Mouse (Mus musculus) forebrain, embryonic 12.5 days (tissue): ENCODE data around the gene Nat8l. TPM values are rescaled to one million over a fixed set of nuclear protein-coding genes. Genes with fewer than 3 reads are reported as not detected.

Source experiments
- ATAC-seq: fragments of 200-750 bp; cut with Nextera tagmentation; 2 replicates; pipeline ENCODE4 v1.8.0; 2017; ENCODE audit warnings: moderate TSS enrichment; ENCODE audit not compliant: low FRiP score
- H3K27ac ChIP-seq: fragments of 300-500 bp; sonication (generic); 2 replicates; pipeline ENCODE4 v1.5.1; 2016; ENCODE audit warnings: mild to moderate bottlenecking
- H3K27me3 ChIP-seq: fragments of 300-500 bp; sonication (generic); 2 replicates; pipeline ENCODE4 v1.6.1; 2016; ENCODE audit warnings: mild to moderate bottlenecking
- H3K36me3 ChIP-seq: fragments of 300-500 bp; sonication (generic); replicated peaks from 2 replicates; pipeline ENCODE4 v1.6.1; 2016; ENCODE audit warnings: mild to moderate bottlenecking
- H3K4me1 ChIP-seq: fragments of 300-500 bp; sonication (generic); 2 replicates; pipeline ENCODE4 v1.6.1; 2016
- H3K4me2 ChIP-seq: fragments of 300-500 bp; sonication (generic); 2 replicates; pipeline ENCODE4 v1.6.1; 2016; ENCODE audit warnings: mild to moderate bottlenecking, moderate library complexity
- H3K4me3 ChIP-seq: fragments of 300-500 bp; sonication (generic); replicated peaks from 2 replicates; pipeline ENCODE4 v1.5.1; 2016; ENCODE audit warnings: mild to moderate bottlenecking
- H3K9ac ChIP-seq: fragments of 300-500 bp; sonication (generic); 2 replicates; pipeline ENCODE4 v1.6.1; 2016; ENCODE audit warnings: mild to moderate bottlenecking
- H3K9me3 ChIP-seq: fragments of 300-500 bp; sonication (generic); 2 replicates; pipeline ENCODE4 v1.6.1; 2016
- WGBS: fragments of 180-500 bp; shearing (Covaris S2); methylation state at CpG from one replicate; pipeline ENCODE4 v1.1.7; 2016; 5-methylcytosine and 5-hydroxymethylcytosine counted together
- polyA plus RNA-seq: library from polyadenylated mRNA; unstranded; fragments of >200 nt; fragmentation: Nextera tagmentation; extraction: Ambion mirVana; gene quantifications from 2 replicates; pipeline ENCODE4 v1.2.1, GENCODE M21; 2016

Nat8l gene
- polyA plus RNA-seq, 1 experiment from 2014 or later: 3.1 TPM

DNA sequence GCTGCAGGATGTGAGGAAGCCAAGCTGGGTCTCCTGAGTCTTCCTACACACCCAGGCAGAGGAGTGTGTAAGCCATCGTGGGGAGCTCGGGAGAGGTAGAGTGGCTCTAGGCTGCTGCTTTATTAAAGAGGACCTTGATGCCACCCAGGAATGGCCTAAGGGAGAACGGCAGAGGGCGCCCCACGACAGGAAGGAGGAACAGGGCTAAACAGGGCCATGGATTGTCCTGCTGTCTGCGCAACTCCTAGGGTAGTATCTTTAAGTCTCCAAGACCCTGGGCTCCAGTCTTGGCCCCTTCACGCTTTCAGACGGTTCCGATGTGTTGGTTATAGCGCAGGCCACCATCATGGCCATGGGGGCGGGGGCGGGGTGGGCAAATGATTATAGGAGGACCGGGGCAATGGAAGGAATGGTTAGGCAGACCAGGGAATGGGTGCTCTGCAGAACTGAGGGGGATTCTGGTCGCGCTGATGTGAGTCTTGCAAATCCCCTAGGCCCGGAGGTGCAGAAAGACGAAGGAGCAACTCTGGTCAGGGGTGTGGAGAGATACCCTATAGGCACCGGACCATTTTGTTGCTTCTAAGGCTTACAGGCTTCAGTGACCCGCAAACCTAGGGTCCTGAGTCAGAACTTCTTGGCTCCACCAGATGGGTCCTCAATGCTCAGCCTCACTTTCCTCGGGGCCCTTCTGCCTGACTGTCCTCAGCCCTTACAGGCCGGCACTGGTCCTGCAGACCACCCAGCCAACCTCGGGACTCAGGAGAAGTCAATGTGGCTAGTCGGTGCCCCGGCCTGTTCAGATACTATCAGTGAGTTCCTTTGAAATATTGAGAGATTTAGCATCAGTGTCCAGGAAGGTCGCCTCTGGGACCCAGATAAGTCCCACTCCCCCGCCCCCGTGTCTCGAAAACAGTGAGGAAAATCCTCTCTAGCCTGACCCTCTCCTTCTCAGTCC lies 836 bp upstream of the Nat8l start:
- H3K27me3 ChIP-seq: peaks cover 28% of the 10 kb centered on the region
- no peak; the same call in 1 of the 2 replicates for ATAC-seq
- WGBS: 28% methylated on average over 28 of the region's 28 CpGs

DNA sequence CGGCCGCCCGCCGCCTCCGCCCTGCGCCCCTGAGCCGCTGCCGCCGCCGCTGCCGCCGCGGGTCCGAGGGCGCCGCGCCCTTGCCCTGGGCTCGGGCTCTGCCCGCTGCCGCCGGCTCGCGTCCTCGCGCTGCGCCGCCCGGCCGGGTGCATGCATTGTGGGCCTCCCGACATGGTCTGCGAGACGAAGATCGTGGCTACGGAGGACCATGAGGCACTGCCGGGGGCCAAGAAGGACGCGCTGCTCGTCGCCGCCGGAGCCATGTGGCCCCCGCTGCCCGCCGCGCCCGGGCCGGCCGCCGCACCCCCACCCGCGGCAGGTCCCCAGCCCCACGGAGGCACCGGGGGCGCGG lies 886 bp downstream of the Nat8l start:
- Histone ChIP-seq H3K9me3 (no peaks in the 10 kb centered on the region), H3K27me3 (peaks cover 28% of the 10 kb centered on the region), H3K4me1 (peaks cover 35% of the 10 kb centered on the region), H3K4me3 (peak overlapping the region; percentile 82), H3K27ac (peak overlapping the region; percentile 97), H3K9ac (peak overlapping the region; percentile 88), H3K4me2 (peak overlapping the region; percentile 88), H3K36me3 (peaks cover 16% of the 10 kb centered on the region)
- under 1% methylated on average over 36 of the region's 55 CpGs for WGBS
- no peak; the same call in 1 of the 2 replicates for ATAC-seq

More for the DNA sequence above, 836 bp upstream of the Nat8l start:
- peak overlapping the region; percentile 82 for H3K4me3 ChIP-seq
- peaks cover 35% of the 10 kb centered on the region for H3K4me1 ChIP-seq
- peak overlapping the region; percentile 88 for H3K9ac ChIP-seq
- H3K36me3 ChIP-seq: 0 out of 2 replicates have a peak, but pooled peaks cover 4% of the 10 kb centered on the region
- peak overlapping the region; percentile 88 for H3K4me2 ChIP-seq
- peak overlapping the region; percentile 97 for H3K27ac ChIP-seq
- H3K9me3 ChIP-seq: no peaks in the 10 kb centered on the region

DNA sequence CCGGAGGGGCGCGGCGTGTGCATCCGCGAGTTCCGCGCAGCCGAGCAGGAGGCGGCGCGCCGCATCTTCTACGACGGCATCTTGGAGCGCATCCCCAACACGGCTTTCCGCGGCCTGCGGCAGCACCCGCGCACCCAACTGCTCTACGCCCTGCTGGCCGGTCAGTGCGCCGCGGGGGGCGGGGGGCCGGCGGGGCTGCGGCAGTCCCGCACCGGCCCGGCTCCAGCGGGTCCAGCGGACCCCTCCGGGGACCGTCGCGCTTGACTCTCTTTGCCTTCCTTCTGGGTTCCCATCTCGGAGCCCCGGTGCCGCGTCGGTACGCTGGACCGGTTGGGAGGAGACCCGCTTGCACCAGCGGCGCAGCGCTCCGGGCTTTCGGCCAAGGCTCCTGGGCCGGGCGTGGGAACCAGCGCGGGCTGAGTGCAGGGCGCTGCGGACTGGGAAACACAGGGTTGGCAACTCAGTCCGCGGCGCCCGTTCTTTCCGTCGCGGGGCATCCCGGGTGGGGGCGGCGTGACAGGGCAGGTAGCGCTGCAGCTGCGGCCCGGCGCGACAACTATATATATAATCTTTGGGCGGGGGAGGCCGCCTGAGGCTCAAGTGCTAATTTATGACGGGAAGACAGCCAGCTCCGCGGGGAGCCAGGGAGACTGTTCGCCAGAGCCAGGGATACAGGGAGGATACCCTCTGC lies 1.4 kb downstream of the Nat8l start:
- peaks cover 28% of the 10 kb centered on the region for H3K27me3 ChIP-seq
- no peaks in the 10 kb centered on the region for H3K9me3 ChIP-seq
- H3K36me3 ChIP-seq: peaks cover 21% of the 10 kb centered on the region
- peak; percentile 21 for ATAC-seq
- H3K4me2 ChIP-seq: peak overlapping the region; percentile 88
- 1% methylated on average over 72 of the region's 80 CpGs for WGBS
- H3K4me3 ChIP-seq: peak overlapping the region; percentile 82
- H3K27ac ChIP-seq: peak overlapping the region; percentile 97
- peaks cover 35% of the 10 kb centered on the region for H3K4me1 ChIP-seq
- H3K9ac ChIP-seq: peak overlapping the region; percentile 88

DNA sequence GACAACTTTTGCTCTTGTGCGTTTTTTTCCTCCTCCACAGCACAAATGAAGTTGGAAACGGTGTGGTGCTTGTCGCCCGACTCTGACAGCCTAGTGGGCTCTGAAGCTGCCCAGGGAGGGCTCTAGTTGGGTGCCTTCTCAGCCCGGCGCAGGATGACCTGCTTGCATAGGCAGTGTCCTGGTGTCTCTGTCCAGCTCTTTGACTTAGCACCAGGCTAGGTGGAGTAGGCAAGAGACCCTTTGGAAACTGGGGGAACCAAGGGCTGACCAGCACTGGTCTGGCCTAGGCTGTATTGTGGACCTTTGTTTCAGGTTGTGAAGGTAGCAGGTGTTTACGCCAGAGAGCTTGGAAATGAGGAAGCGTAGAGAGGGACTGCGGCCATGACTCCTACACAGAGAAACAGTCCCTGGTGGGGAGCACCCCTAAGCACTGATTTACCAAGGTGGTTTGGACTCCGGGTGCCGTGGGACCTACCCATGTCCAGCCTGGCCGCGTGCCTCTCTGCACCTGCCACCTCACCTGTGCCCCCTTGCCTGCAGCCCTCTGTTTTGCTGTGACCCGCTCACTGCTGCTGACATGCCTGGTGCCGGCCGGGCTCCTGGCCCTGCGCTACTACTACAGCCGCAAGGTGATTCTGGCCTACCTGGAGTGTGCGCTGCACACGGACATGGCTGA lies 2.2 kb downstream of the Nat8l start:
- no peak for ATAC-seq
- WGBS: 70% methylated on average over 20 of the region's 20 CpGs
- Histone ChIP-seq H3K4me2 (peak overlapping the region; percentile 88), H3K9ac (peak overlapping the region; percentile 88), H3K9me3 (no peaks in the 10 kb centered on the region), H3K4me3 (peak overlapping the region; percentile 82), H3K4me1 (peaks cover 41% of the 10 kb centered on the region), H3K27ac (0 out of 2 replicates have a peak overlapping the region, but pooled peaks have one; percentile 97), H3K27me3 (peaks cover 28% of the 10 kb centered on the region), H3K36me3 (peaks cover 21% of the 10 kb centered on the region)

DNA sequence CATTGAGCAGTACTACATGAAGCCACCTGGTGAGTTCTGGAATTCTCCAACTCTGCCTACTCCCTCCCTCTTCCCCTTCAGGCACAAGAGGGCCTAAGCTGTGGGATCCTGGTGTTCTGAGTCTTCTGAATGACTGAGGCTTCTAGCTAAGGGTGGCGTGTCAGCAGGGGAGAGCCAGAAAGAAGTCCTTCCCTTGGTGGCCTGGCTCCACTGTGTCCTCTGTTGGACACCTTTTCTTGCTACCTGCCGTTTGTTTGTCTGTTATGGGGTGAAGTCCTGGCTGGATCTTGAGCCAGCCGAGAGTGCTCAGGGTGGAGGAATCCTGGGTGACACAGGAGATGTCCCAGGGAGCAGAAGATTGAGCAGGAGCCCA lies 2.7 kb downstream of the Nat8l start:
- Histone ChIP-seq H3K4me3 (no peak overlapping the region), H3K9ac (peak overlapping the region; percentile 33; the same call in 1 of the 2 replicates), H3K4me2 (peak overlapping the region; percentile 88), H3K9me3 (no peaks in the 10 kb centered on the region), H3K27ac (no peak overlapping the region), H3K27me3 (peaks cover 28% of the 10 kb centered on the region), H3K4me1 (peaks cover 44% of the 10 kb centered on the region), H3K36me3 (peaks cover 21% of the 10 kb centered on the region)
- ATAC-seq: no peak
- 80% methylated on average over 3 of the region's 3 CpGs for WGBS

DNA sequence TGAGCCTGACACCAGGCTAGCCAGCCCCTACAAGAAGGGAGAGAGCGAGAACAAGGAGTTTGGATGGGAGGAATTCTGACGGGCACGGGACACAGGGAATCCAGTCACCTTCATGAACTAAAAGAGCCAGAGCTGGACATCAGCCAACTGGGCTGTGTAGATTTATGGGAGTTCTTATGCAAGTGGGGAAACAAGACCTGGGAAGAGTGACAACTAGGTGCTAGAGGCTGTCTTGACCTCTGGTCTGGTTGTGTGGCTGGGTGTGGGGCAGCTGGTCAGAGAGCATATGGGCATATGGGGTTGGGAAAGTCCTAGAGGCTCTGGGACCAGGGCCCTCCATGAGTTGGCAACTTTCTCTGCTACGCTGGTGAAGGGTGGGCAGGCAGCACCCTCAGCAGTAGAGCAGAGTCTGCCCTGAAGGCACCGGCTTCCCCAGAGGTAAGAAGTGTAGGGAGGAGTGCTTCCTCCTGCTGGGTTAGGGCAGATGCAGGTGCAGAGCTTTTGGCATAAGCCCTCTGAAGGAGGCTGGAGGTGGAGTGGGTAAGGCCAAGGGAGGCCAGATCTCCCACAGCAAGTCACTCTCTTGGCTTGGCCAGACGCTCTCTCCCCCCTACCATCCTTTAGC lies 3.8 kb downstream of the Nat8l start:
- H3K4me3 ChIP-seq: no peak overlapping the region
- H3K27ac ChIP-seq: no peak overlapping the region
- H3K9me3 ChIP-seq: no peaks in the 10 kb centered on the region
- H3K27me3 ChIP-seq: peaks cover 24% of the 10 kb centered on the region
- peaks cover 21% of the 10 kb centered on the region for H3K36me3 ChIP-seq
- no peak overlapping the region for H3K9ac ChIP-seq
- H3K4me2 ChIP-seq: 0 out of 2 replicates have a peak overlapping the region, but pooled peaks have one; percentile 3
- ATAC-seq: no peak
- peaks cover 44% of the 10 kb centered on the region for H3K4me1 ChIP-seq
- 86% methylated on average over 6 of the region's 6 CpGs for WGBS

DNA sequence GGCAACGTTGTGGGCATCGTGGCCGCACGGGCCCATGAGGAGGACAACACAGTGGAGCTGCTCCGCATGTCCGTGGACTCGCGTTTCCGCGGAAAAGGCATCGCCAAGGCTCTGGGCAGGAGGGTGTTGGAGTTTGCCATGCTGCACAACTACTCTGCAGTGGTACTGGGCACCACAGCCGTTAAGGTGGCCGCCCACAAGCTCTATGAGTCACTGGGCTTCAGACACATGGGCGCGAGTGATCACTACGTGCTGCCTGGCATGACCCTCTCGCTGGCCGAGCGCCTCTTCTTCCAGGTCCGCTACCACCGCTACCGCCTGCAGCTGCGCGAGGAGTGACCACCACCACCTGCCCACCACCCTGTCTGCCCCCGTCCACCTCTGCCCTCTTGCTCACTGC lies 5.0 kb downstream of the Nat8l start:
- no peak overlapping the region for H3K9ac ChIP-seq
- H3K36me3 ChIP-seq: peaks cover 21% of the 10 kb centered on the region
- peaks cover 17% of the 10 kb centered on the region for H3K27me3 ChIP-seq
- no peak overlapping the region for H3K27ac ChIP-seq
- H3K4me2 ChIP-seq: no peak overlapping the region
- WGBS: 94% methylated on average over 25 of the region's 25 CpGs
- no peak overlapping the region for H3K4me3 ChIP-seq
- H3K4me1 ChIP-seq: peaks cover 35% of the 10 kb centered on the region
- no peak for ATAC-seq
- no peaks in the 10 kb centered on the region for H3K9me3 ChIP-seq

DNA sequence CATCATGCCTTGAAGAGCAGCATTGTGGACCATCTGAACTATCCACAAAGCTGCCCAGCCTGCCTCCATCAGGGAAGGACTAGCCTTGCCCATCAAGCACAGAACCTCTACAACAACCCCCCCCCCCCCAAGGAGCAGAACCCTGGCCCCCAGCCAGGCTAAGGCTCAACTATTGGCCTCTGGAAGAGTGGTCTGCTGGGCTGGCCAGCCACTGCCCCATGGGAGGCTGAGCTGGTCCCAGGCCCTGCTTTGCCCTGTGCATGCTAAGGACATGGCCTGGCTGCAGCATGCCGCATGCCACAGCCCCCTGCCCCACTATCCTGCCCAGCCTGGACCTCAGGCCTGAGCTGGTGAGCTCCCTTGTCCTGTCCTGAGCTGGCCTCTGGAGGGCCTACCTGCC lies 5.6 kb downstream of the Nat8l start:
- no peak overlapping the region for H3K4me2 ChIP-seq
- H3K36me3 ChIP-seq: peaks cover 21% of the 10 kb centered on the region
- no peak overlapping the region for H3K4me3 ChIP-seq
- 100% methylated on average over 1 of the region's 1 CpGs for WGBS
- H3K9ac ChIP-seq: no peak overlapping the region
- H3K4me1 ChIP-seq: peaks cover 35% of the 10 kb centered on the region
- H3K27ac ChIP-seq: no peak overlapping the region
- no peak for ATAC-seq
- H3K9me3 ChIP-seq: no peaks in the 10 kb centered on the region
- H3K27me3 ChIP-seq: peaks cover 17% of the 10 kb centered on the region

DNA sequence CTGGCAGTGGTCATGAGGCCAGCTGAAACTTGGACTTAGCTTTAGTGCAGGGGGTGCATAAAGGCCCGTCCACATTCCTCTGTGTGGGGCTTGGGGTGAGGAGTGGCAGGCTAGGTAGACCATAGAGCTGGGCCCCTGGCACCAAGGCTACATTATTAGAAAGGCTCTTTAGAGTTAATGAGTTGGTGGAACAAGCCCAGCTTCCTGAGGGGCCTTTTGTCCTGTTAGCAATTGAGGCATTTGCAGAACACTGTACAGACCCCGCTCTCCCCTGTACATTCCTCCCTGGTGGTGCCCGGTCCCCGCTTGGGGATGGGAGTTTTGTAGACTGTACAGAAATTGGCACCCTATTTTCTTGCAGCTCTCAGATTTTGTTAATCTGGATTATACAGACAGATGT lies 6.9 kb downstream of the Nat8l start:
- Histone ChIP-seq H3K4me3 (no peak overlapping the region), H3K4me1 (peaks cover 31% of the 10 kb centered on the region), H3K27me3 (peaks cover 10% of the 10 kb centered on the region), H3K9ac (no peak overlapping the region), H3K27ac (no peak overlapping the region), H3K36me3 (peaks cover 21% of the 10 kb centered on the region), H3K4me2 (no peak overlapping the region), H3K9me3 (no peaks in the 10 kb centered on the region)
- 76% methylated on average over 4 of the region's 4 CpGs for WGBS
- ATAC-seq: no peak

DNA sequence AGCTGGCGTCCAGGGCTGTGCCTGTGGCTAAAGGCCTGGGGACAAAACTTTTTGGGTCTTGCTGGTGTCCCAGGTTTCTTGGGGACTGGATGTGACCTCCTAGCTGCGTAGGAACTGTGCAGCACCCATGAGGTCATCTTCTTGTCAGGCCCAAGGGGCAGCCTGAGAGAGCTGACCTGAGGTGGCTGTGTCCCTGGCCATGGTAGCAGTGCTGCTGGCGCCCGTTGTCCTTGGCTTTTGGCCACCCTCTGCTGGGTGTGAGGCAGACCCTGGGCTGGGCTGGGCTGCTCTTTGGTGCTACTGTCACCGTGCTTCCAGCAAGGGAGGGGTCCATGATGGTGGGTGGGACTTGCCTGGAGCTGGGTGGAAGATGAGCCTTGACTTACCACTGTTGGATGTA lies 8.8 kb downstream of the Nat8l start:
- no peaks in the 10 kb centered on the region for H3K27me3 ChIP-seq
- no peak for ATAC-seq
- H3K4me3 ChIP-seq: no peak overlapping the region
- peaks cover 11% of the 10 kb centered on the region; the same call in 1 of the 2 replicates for H3K4me1 ChIP-seq
- H3K9me3 ChIP-seq: no peaks in the 10 kb centered on the region
- WGBS: 86% methylated on average over 5 of the region's 5 CpGs
- H3K27ac ChIP-seq: no peak overlapping the region
- H3K36me3 ChIP-seq: peaks cover 21% of the 10 kb centered on the region
- H3K9ac ChIP-seq: no peak overlapping the region
- no peak overlapping the region for H3K4me2 ChIP-seq

DNA sequence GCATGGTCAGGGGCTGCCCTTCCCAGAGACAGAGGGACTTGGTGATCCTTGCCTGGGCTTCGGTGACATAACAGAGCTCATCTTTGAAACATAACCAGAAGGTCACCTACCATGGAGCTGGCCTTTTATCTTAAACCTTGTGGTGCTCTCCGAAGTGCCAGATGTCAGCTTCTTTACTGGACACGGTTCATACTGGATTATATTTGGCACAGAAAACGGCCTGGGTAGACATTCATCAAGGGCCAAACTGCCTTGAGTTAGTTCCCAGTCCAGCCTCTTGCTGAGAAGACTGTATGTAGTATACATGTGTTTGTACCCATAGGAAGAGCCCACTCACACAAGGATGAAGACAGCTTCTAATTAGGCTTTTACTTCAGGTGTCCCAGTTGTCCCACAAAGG lies 11.0 kb downstream of the Nat8l start:
- H3K4me2 ChIP-seq: no peak overlapping the region
- peaks cover 4% of the 10 kb centered on the region for H3K36me3 ChIP-seq
- no peaks in the 10 kb centered on the region for H3K9me3 ChIP-seq
- H3K4me3 ChIP-seq: no peak overlapping the region
- H3K27ac ChIP-seq: no peak overlapping the region
- WGBS: 86% methylated on average over 4 of the region's 4 CpGs
- H3K4me1 ChIP-seq: 0 out of 2 replicates have a peak, but pooled peaks cover 9% of the 10 kb centered on the region
- ATAC-seq: no peak
- no peaks in the 10 kb centered on the region for H3K27me3 ChIP-seq
- H3K9ac ChIP-seq: no peak overlapping the region
